Mouse (Mus musculus): ENCODE measurements around the gene Psen1.

- TF ChIP-seq MYOD1 (IDR thresholded peaks at IDR 0.05; ENCODE audit: control insufficient read depth, insufficient read length, low read depth) = no peak
- TF ChIP-seq CTCF (IDR thresholded peaks at IDR 0.05; ENCODE audit: control insufficient read depth, insufficient read depth, insufficient read length) = no peak
- no peak for TF ChIP-seq MAX (IDR thresholded peaks at IDR 0.05)
These were observed 22.0 kb downstream of the Psen1 start for GRCm38 (mm10) chr12:83709934-83710333.
